12 mouse cellular contexts compared by ENCODE assay signal in the genomic region with DNA sequence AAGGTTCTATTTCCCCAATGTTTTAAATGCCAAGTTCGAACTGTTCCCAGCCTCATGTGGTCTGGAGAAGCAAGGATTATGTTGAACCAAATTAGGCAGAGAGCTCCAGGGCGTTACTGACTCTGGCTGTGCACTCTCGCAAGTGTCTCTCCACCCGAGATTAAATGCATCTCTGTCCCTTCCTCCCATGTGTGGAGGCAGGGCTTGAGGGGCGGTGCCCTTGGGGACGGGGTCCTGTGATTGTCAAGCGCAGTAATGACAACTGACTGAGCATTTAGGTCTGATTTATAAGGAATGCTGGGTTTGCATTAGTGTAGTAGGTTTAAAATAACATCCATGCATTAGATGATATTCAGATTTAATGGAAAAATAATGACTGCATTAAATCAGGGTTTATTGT.
"Had no signal": no experiment of that assay in that cellular context is flagged by ENCODE, and none has a peak within 500 bp of the region (broad histone marks: within the 10 kb centered on the region; RNA-seq: fewer than 3 reads in every experiment).

No protein-coding gene starts in this region.

- H3K4me3 ChIP-seq: limb, embryonic 10.5 days; liver, embryonic 15.5 days; midbrain, embryonic 13.5 days had no signal

- ATAC-seq: lung, postnatal 0 days; midbrain, embryonic 13.5 days had no signal

- H3K27ac ChIP-seq: limb, embryonic 10.5 days; liver, embryonic 15.5 days; midbrain, embryonic 13.5 days; stomach, postnatal 0 days had no signal

- H3K4me2 ChIP-seq: liver, embryonic 11.5 days; liver, embryonic 15.5 days; midbrain, embryonic 13.5 days had no signal

- H3K9me3 ChIP-seq: limb, embryonic 10.5 days; liver, embryonic 15.5 days; midbrain, embryonic 13.5 days had no signal

- H3K4me1 ChIP-seq: limb, embryonic 10.5 days; liver, embryonic 15.5 days; midbrain, embryonic 13.5 days had no signal

- H3K36me3 ChIP-seq: limb, embryonic 10.5 days; liver, embryonic 15.5 days; midbrain, embryonic 13.5 days had no signal

- H3K27me3 ChIP-seq: liver, embryonic 15.5 days; midbrain, embryonic 13.5 days had no signal

- DNase-seq: kidney, adult 18-20 months; kidney, postnatal 10 days; lung, adult 2 months; lung, postnatal 36 days; thymus, adult 2 months; thymus, postnatal 25 days had no signal

- H3K9ac ChIP-seq: liver, embryonic 15.5 days; midbrain, embryonic 13.5 days had no signal
